Mouse (Mus musculus) thymus, adult 2 months (tissue): Measurements from ENCODE around the gene 2010111I01Rik. TPM values are rescaled to one million over a fixed set of nuclear protein-coding genes. Genes with fewer than 3 reads are reported as not detected.

ENCODE experiments used
- DNase-seq: peaks from one replicate; pipeline ENCODE4 v3.0.0; 2021
- H3K27ac ChIP-seq: fragments of 200-500 bp; 2 replicates; pipeline ENCODE4 v1.5.1; 2012; ENCODE audit warnings: low read length, control low read depth; ENCODE audit not compliant: control insufficient read depth, insufficient read depth
- H3K27me3 ChIP-seq: fragments of 200-500 bp; 2 replicates; pipeline ENCODE4 v1.6.1; 2012; ENCODE audit warnings: mild to moderate bottlenecking, low read length, moderate library complexity, mixed read lengths; ENCODE audit not compliant: control insufficient read depth, insufficient read depth
- H3K36me3 ChIP-seq: fragments of 200-500 bp; 2 replicates; pipeline ENCODE4 v1.6.1; 2012; ENCODE audit warnings: mild to moderate bottlenecking, low read length, moderate library complexity; ENCODE audit not compliant: control insufficient read depth, insufficient read depth
- H3K4me1 ChIP-seq: fragments of 200-500 bp; replicated peaks from 2 replicates; pipeline ENCODE4 v1.6.1; 2012; ENCODE audit warnings: low read length; ENCODE audit not compliant: control insufficient read depth, insufficient read depth
- H3K4me3 ChIP-seq: fragments of 200-500 bp; 2 replicates; pipeline ENCODE4 v1.5.1; 2012; ENCODE audit warnings: mild to moderate bottlenecking, low read length, control low read depth, moderate library complexity; ENCODE audit not compliant: control insufficient read depth, insufficient read depth
- CTCF ChIP-seq: fragments of 200-500 bp; IDR thresholded peaks from 2 replicates; pipeline ENCODE4 v1.5.1; 2012; ENCODE audit warnings: mild to moderate bottlenecking, control low read depth, low read length, moderate library complexity, borderline replicate concordance; ENCODE audit not compliant: control insufficient read depth, poor library complexity, insufficient read depth; ENCODE audit errors: extremely low read depth
- POLR2A ChIP-seq: fragments of 200-500 bp; IDR thresholded peaks from 2 replicates; pipeline ENCODE4 v1.6.1; 2012; ENCODE audit warnings: mild to moderate bottlenecking, low read length, control low read depth, moderate library complexity; ENCODE audit not compliant: control insufficient read depth, poor library complexity, insufficient read depth; ENCODE audit errors: extremely low read depth
- WGBS: fragments of 180-500 bp; shearing (Covaris S2); methylation state at CpG from one replicate; pipeline ENCODE4 v1.1.7; 2018; 5-methylcytosine and 5-hydroxymethylcytosine counted together
- polyA plus RNA-seq: library from polyadenylated mRNA; depleted of rRNA; stranded (reverse); fragments of >200 nt; gene quantifications from 2 replicates; pipeline ENCODE4 v1.2.3, GENCODE M21; 2012

The 2010111I01Rik gene
- polyA plus RNA-seq, 1 experiment: 61.4 TPM

- 45% methylated on average over 4 of the region's 4 CpGs for WGBS
- H3K27ac ChIP-seq: no peak overlapping the region
- H3K27me3 ChIP-seq: no peaks in the 10 kb centered on the region
- no peaks in the 10 kb centered on the region for H3K36me3 ChIP-seq
- no peak overlapping the region for H3K4me3 ChIP-seq
- no peak for TF ChIP-seq POLR2A
- no peak for DNase-seq
- H3K4me1 ChIP-seq: 0 out of 2 replicates have a peak, but pooled peaks cover 2% of the 10 kb centered on the region
These were observed 147.4 kb downstream of the 2010111I01Rik start for GRCm38 (mm10) chr13:63112043-63112597.

- TF ChIP-seq POLR2A: no peak
- H3K27ac ChIP-seq: no peak overlapping the region
- H3K27me3 ChIP-seq: no peaks in the 10 kb centered on the region
- H3K4me1 ChIP-seq: 0 out of 2 replicates have a peak, but pooled peaks cover 2% of the 10 kb centered on the region
- H3K36me3 ChIP-seq: no peaks in the 10 kb centered on the region
- no peak overlapping the region for H3K4me3 ChIP-seq
- DNase-seq: peak; percentile 3
- 35% methylated on average over 10 of the region's 10 CpGs for WGBS
These were observed 148.1 kb downstream of the 2010111I01Rik start for GRCm38 (mm10) chr13:63112598-63113372.

- no peaks in the 10 kb centered on the region for H3K27me3 ChIP-seq
- H3K4me3 ChIP-seq: no peak overlapping the region
- H3K36me3 ChIP-seq: no peaks in the 10 kb centered on the region
- TF ChIP-seq POLR2A (no peak), CTCF (no peak)
- H3K4me1 ChIP-seq: 0 out of 2 replicates have a peak, but pooled peaks cover 2% of the 10 kb centered on the region
- 59% methylated on average over 4 of the region's 4 CpGs for WGBS
- H3K27ac ChIP-seq: no peak overlapping the region
- no peak for DNase-seq
These were observed 149.2 kb downstream of the 2010111I01Rik start for GRCm38 (mm10) chr13:63113881-63114301.

GRCm38 (mm10) chr13:63115187-63115784 lies 150.6 kb downstream of the 2010111I01Rik start:
- Histone ChIP-seq H3K27ac (no peak overlapping the region), H3K27me3 (no peaks in the 10 kb centered on the region), H3K4me3 (no peak overlapping the region), H3K36me3 (no peaks in the 10 kb centered on the region), H3K4me1 (0 out of 2 replicates have a peak, but pooled peaks cover 2% of the 10 kb centered on the region)
- 92% methylated on average over 3 of the region's 3 CpGs for WGBS
- no peak for TF ChIP-seq CTCF
- TF ChIP-seq POLR2A: no peak
- DNase-seq: no peak

GRCm38 (mm10) chr13:63117495-63118184 lies 152.9 kb downstream of the 2010111I01Rik start:
- Histone ChIP-seq H3K27me3 (no peaks in the 10 kb centered on the region), H3K4me1 (no peaks in the 10 kb centered on the region), H3K36me3 (no peaks in the 10 kb centered on the region), H3K27ac (no peak overlapping the region), H3K4me3 (no peak overlapping the region)
- DNase-seq: no peak
- 68% methylated on average over 3 of the region's 3 CpGs for WGBS
- TF ChIP-seq CTCF (no peak), POLR2A (no peak)

- no peak overlapping the region for H3K27ac ChIP-seq
- WGBS: 71% methylated on average over 3 of the region's 3 CpGs
- no peaks in the 10 kb centered on the region for H3K4me1 ChIP-seq
These were observed 154.0 kb downstream of the 2010111I01Rik start for GRCm38 (mm10) chr13:63118682-63119081.

More at GRCm38 (mm10) chr13:63118682-63119081, 154.0 kb downstream of the 2010111I01Rik start:
- TF ChIP-seq POLR2A (no peak), CTCF (no peak)
- no peaks in the 10 kb centered on the region for H3K27me3 ChIP-seq
- DNase-seq: no peak
- no peak overlapping the region for H3K4me3 ChIP-seq
- no peaks in the 10 kb centered on the region for H3K36me3 ChIP-seq
